Mouse (Mus musculus) ES-Bruce4 (cell line): ENCODE results near the gene Trappc12. TPM values are rescaled to one million over a fixed set of nuclear protein-coding genes. Genes with fewer than 3 reads are reported as not detected.

ENCODE experiments used
- H3K27ac ChIP-seq: 2 replicates; pipeline ENCODE4 v1.5.1; 2012; ENCODE audit warnings: low read length, inconsistent platforms; ENCODE audit not compliant: insufficient read depth
- H3K27me3 ChIP-seq: 2 replicates; pipeline ENCODE4 v1.6.1; 2012; ENCODE audit warnings: mild to moderate bottlenecking, low read length, inconsistent platforms; ENCODE audit not compliant: control insufficient read depth, poor library complexity, insufficient read depth, severe bottlenecking
- H3K36me3 ChIP-seq: 2 replicates; pipeline ENCODE4 v1.6.1; 2012; ENCODE audit warnings: inconsistent platforms, mild to moderate bottlenecking, low read length, moderate library complexity; ENCODE audit not compliant: control insufficient read depth, poor library complexity, insufficient read depth, severe bottlenecking
- H3K4me1 ChIP-seq: one replicate; pipeline ENCODE4 v1.8.1; 2011; ENCODE audit warnings: low read length; ENCODE audit not compliant: control insufficient read depth, insufficient read depth
- H3K4me3 ChIP-seq: 2 replicates; pipeline ENCODE4 v1.5.1; 2011; ENCODE audit warnings: low read depth, mild to moderate bottlenecking, low read length
- H3K9ac ChIP-seq: 2 replicates; pipeline ENCODE4 v1.6.1; 2012; ENCODE audit warnings: low read depth, mild to moderate bottlenecking, inconsistent platforms; ENCODE audit not compliant: poor library complexity, severe bottlenecking
- H3K9me3 ChIP-seq: replicated peaks from 2 replicates; pipeline ENCODE4 v1.6.1; 2012; ENCODE audit warnings: mild to moderate bottlenecking, low read length, inconsistent platforms; ENCODE audit not compliant: control insufficient read depth, poor library complexity, insufficient read depth, severe bottlenecking
- CTCF ChIP-seq: IDR thresholded peaks from one replicate; pipeline ENCODE4 v1.8.1; 2011; ENCODE audit warnings: low read depth, low read length
- EP300 ChIP-seq: IDR thresholded peaks from 2 replicates; pipeline ENCODE4 v1.6.1; 2011; ENCODE audit warnings: low read depth, low read length; ENCODE audit not compliant: insufficient read depth
- POLR2A ChIP-seq: IDR thresholded peaks from one replicate; pipeline ENCODE4 v1.8.1; 2011; ENCODE audit warnings: low read length; ENCODE audit not compliant: insufficient read depth
- polyA plus RNA-seq: library from polyadenylated mRNA; stranded (reverse); fragments of >200 nt; gene quantifications from 2 replicates; pipeline ENCODE4 v1.2.4, GENCODE M21; 2011; ENCODE audit warnings: low read depth; ENCODE audit not compliant: missing spikeins, insufficient read depth, insufficient read length

The Trappc12 gene
- polyA plus RNA-seq, 1 experiment: 29.6 TPM

- Histone ChIP-seq H3K4me3 (peak overlapping the region; percentile 74), H3K4me1 (peaks cover 2% of the 10 kb centered on the region), H3K36me3 (no peaks in the 10 kb centered on the region), H3K9me3 (no peaks in the 10 kb centered on the region), H3K27me3 (no peaks in the 10 kb centered on the region), H3K9ac (peak overlapping the region; percentile 46), H3K27ac (peak overlapping the region; percentile 31)
- TF ChIP-seq CTCF: no peak
Observed at GRCm38 (mm10) chr12:28675925-28676209, 74.4 kb downstream of the Trappc12 start.

- Histone ChIP-seq H3K4me1 (peaks cover 2% of the 10 kb centered on the region), H3K9ac (peak within 1 kb of the TSS; percentile 46), H3K9me3 (no peaks in the 10 kb centered on the region), H3K36me3 (no peaks in the 10 kb centered on the region), H3K27ac (peak within 1 kb of the TSS; percentile 69), H3K27me3 (no peaks in the 10 kb centered on the region), H3K4me3 (peak within 1 kb of the TSS; percentile 74)
- TF ChIP-seq EP300: no peak
- peak; percentile 32 for TF ChIP-seq POLR2A
Observed at GRCm38 (mm10) chr12:28675121-28675924, 74.9 kb downstream of the Trappc12 start, which contains the start of gene Adi1. Gene Adi1, plus strand, starts transcription at chr12:28675231.

GRCm38 (mm10) chr12:28674038-28674720 is 76.1 kb downstream of the Trappc12 start:
- no peak for TF ChIP-seq CTCF
- no peak for TF ChIP-seq EP300
- TF ChIP-seq POLR2A: no peak
- 0 out of 2 replicates have a peak overlapping the region, but pooled peaks have one; percentile 46 for H3K9ac ChIP-seq
- H3K36me3 ChIP-seq: no peaks in the 10 kb centered on the region
- H3K27ac ChIP-seq: no peak overlapping the region
- no peaks in the 10 kb centered on the region for H3K27me3 ChIP-seq
- H3K4me1 ChIP-seq: peaks cover 2% of the 10 kb centered on the region
- no peaks in the 10 kb centered on the region for H3K9me3 ChIP-seq
- H3K4me3 ChIP-seq: no peak overlapping the region

- no peak overlapping the region for H3K27ac ChIP-seq
- no peaks in the 10 kb centered on the region for H3K9me3 ChIP-seq
- no peak for TF ChIP-seq EP300
- no peaks in the 10 kb centered on the region for H3K36me3 ChIP-seq
- H3K4me1 ChIP-seq: no peaks in the 10 kb centered on the region
- H3K4me3 ChIP-seq: no peak overlapping the region
- no peak overlapping the region for H3K9ac ChIP-seq
- no peaks in the 10 kb centered on the region for H3K27me3 ChIP-seq
Observed at GRCm38 (mm10) chr12:28667287-28667686, 83.0 kb downstream of the Trappc12 start.

- Histone ChIP-seq H3K4me1 (no peaks in the 10 kb centered on the region), H3K36me3 (no peaks in the 10 kb centered on the region), H3K27ac (no peak overlapping the region), H3K4me3 (no peak overlapping the region), H3K9me3 (no peaks in the 10 kb centered on the region), H3K27me3 (no peaks in the 10 kb centered on the region), H3K9ac (no peak overlapping the region)
- no peak for TF ChIP-seq CTCF
- no peak for TF ChIP-seq POLR2A
- no peak for TF ChIP-seq EP300
Observed at GRCm38 (mm10) chr12:28666734-28667133, 83.5 kb downstream of the Trappc12 start.

- Histone ChIP-seq H3K9ac (no peak overlapping the region), H3K36me3 (peaks cover 4% of the 10 kb centered on the region), H3K4me3 (no peak overlapping the region), H3K27me3 (no peaks in the 10 kb centered on the region), H3K27ac (no peak overlapping the region), H3K4me1 (peaks cover 4% of the 10 kb centered on the region), H3K9me3 (no peaks in the 10 kb centered on the region)
- TF ChIP-seq POLR2A: no peak
- TF ChIP-seq CTCF: no peak
- TF ChIP-seq EP300: no peak
Observed at GRCm38 (mm10) chr12:28662628-28663027, 87.6 kb downstream of the Trappc12 start.
